23 mouse cellular contexts compared by ENCODE assay signal in the genomic region with DNA sequence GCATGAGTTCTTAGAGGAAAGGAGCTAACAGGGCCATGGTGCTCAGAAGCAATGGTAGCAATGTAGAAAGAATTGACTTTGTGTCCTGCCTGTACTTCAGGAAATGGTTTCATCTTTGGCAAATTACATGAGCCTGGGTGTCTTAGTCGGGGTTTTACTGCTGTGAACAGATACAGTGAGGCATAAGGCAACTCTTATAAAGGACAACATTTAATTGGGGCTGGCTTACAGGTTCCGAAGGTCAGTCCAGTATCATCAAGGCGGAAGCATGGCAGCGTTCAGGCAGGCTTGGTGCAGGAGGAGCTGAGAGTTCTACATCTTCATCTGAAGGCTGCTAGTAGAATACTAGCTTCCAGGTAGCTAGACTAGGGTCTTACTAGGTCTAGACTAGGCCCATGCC.
DNase-seq lines count a peak whose midpoint lies in the region; ATAC-seq lines count a peak whose summit lies in the region.
"Had no signal": no experiment of that assay in that cellular context is flagged by ENCODE, and none has a peak within 500 bp of the region (broad histone marks: within the 10 kb centered on the region; RNA-seq: fewer than 3 reads in every experiment).

No protein-coding gene starts in this region.

- no peak overlapping the region for H3K4me2 ChIP-seq in midbrain, embryonic 11.5 days
- no peak overlapping the region for H3K4me2 ChIP-seq in intestine, embryonic 16.5 days (ENCODE audit: low read depth, low read length)
- H3K4me2 ChIP-seq: embryonic facial prominence, embryonic 13.5 days; embryonic facial prominence, embryonic 15.5 days; forebrain, embryonic 12.5 days had no signal

- no peaks in the 10 kb centered on the region for H3K9me3 ChIP-seq in midbrain, embryonic 11.5 days (ENCODE audit: control insufficient read depth, low read length)
- H3K9me3 ChIP-seq in midbrain, embryonic 10.5 days (replicated peaks): no peaks in the 10 kb centered on the region
- H3K9me3 ChIP-seq in intestine, embryonic 16.5 days (ENCODE audit: control insufficient read depth, low read length): no peaks in the 10 kb centered on the region
- H3K9me3 ChIP-seq: embryonic facial prominence, embryonic 13.5 days; embryonic facial prominence, embryonic 15.5 days; forebrain, embryonic 10.5 days; forebrain, embryonic 12.5 days had no signal

- peak; percentile 10 for DNase-seq in midbrain, embryonic 11.5 days (ENCODE audit: low spot score, missing footprints)
- DNase-seq in midbrain, embryonic 10.5 days (ENCODE audit: low spot score): no peak
- DNase-seq in large intestine, adult 2 months (ENCODE audit: low read depth, low spot score): peak; percentile 33
- no peak for DNase-seq in spleen, postnatal 4 days (ENCODE audit: low spot score in 2 of 2)
- no peak for DNase-seq in layer of hippocampus, adult 18-20 months (ENCODE audit: low spot score in 2 of 2)
- DNase-seq in gastrocnemius, postnatal 25 days: no peak
- DNase-seq: adrenal gland, adult 2 months; adrenal gland, postnatal 10 days; adrenal gland, postnatal 25 days; cerebellum, adult 11 months; cerebellum, adult 18-20 months; cerebellum, adult 8-10 months; cerebellum, adult 9-11 months; cerebellum, postnatal 14 days; cerebellum, postnatal 36 days; embryo, embryonic 11 days had no signal

- ATAC-seq in midbrain, embryonic 11.5 days (ENCODE audit: low FRiP score): no peak
- peak; percentile 76 for ATAC-seq in intestine, embryonic 16.5 days
- ATAC-seq: forebrain, embryonic 14.5 days had no signal

- no peak overlapping the region for H3K27ac ChIP-seq in midbrain, embryonic 11.5 days (ENCODE audit: low read depth, low read length)
- H3K27ac ChIP-seq in midbrain, embryonic 10.5 days (replicated peaks): no peak overlapping the region
- no peak overlapping the region for H3K27ac ChIP-seq in intestine, embryonic 16.5 days (ENCODE audit: low read length)
- H3K27ac ChIP-seq: embryonic facial prominence, embryonic 13.5 days; embryonic facial prominence, embryonic 15.5 days; forebrain, embryonic 10.5 days; forebrain, embryonic 12.5 days had no signal

- H3K4me1 ChIP-seq in midbrain, embryonic 11.5 days (ENCODE audit: control insufficient read depth, insufficient read depth, low read length): no peaks in the 10 kb centered on the region
- no peaks in the 10 kb centered on the region for H3K4me1 ChIP-seq in midbrain, embryonic 10.5 days
- H3K4me1 ChIP-seq in intestine, embryonic 16.5 days (ENCODE audit: control insufficient read depth, insufficient read depth, low read length): peaks cover 3% of the 10 kb centered on the region
- H3K4me1 ChIP-seq: forebrain, embryonic 12.5 days had no signal

- H3K4me3 ChIP-seq in midbrain, embryonic 11.5 days (ENCODE audit: low read depth, low read length): no peak overlapping the region
- H3K4me3 ChIP-seq in midbrain, embryonic 10.5 days: no peak overlapping the region
- no peak overlapping the region for H3K4me3 ChIP-seq in intestine, embryonic 16.5 days (ENCODE audit: low read length)
- H3K4me3 ChIP-seq: embryonic facial prominence, embryonic 13.5 days; embryonic facial prominence, embryonic 15.5 days; erythroblast, embryonic 14.5 days; forebrain, embryonic 10.5 days; forebrain, embryonic 12.5 days had no signal

- H3K9ac ChIP-seq in midbrain, embryonic 11.5 days (ENCODE audit: low read length): no peak overlapping the region
- no peak overlapping the region for H3K9ac ChIP-seq in intestine, embryonic 16.5 days (ENCODE audit: low read depth, low read length)
- H3K9ac ChIP-seq: embryonic facial prominence, embryonic 13.5 days; embryonic facial prominence, embryonic 15.5 days; forebrain, embryonic 12.5 days had no signal

- WGBS in midbrain, embryonic 11.5 days: 93% methylated on average over 4 of the region's 4 CpGs
- WGBS in midbrain, embryonic 10.5 days: 93% methylated on average over 4 of the region's 4 CpGs
- WGBS in intestine, embryonic 16.5 days: 79% methylated on average over 4 of the region's 4 CpGs
- WGBS in large intestine, adult 2 months: 40% methylated on average over 4 of the region's 4 CpGs

- no peaks in the 10 kb centered on the region for H3K27me3 ChIP-seq in midbrain, embryonic 11.5 days (ENCODE audit: control insufficient read depth, insufficient read depth, low read length)
- no peaks in the 10 kb centered on the region for H3K27me3 ChIP-seq in midbrain, embryonic 10.5 days (ENCODE audit: low read depth, poor library complexity, severe bottlenecking)
- no peaks in the 10 kb centered on the region for H3K27me3 ChIP-seq in intestine, embryonic 16.5 days (replicated peaks; ENCODE audit: control insufficient read depth, insufficient read depth, low read length)
- H3K27me3 ChIP-seq: embryonic facial prominence, embryonic 13.5 days; embryonic facial prominence, embryonic 15.5 days; forebrain, embryonic 12.5 days had no signal

- no peaks in the 10 kb centered on the region for H3K36me3 ChIP-seq in midbrain, embryonic 11.5 days (ENCODE audit: control insufficient read depth, insufficient read depth, low read length)
- H3K36me3 ChIP-seq in midbrain, embryonic 10.5 days: no peaks in the 10 kb centered on the region
- H3K36me3 ChIP-seq in intestine, embryonic 16.5 days (ENCODE audit: control insufficient read depth, insufficient read depth, low read length): no peaks in the 10 kb centered on the region
- H3K36me3 ChIP-seq: embryonic facial prominence, embryonic 13.5 days; embryonic facial prominence, embryonic 15.5 days; forebrain, embryonic 10.5 days; forebrain, embryonic 12.5 days had no signal

Comparison
In these comparisons a context has a peak if more than half of its experiments do, and no peak if none do; other contexts are left out.
1. DNase-seq: peak in midbrain, embryonic 11.5 days (single experiment) and large intestine, adult 2 months (single experiment); none in midbrain, embryonic 10.5 days (single experiment), spleen, postnatal 4 days (0 of 2), layer of hippocampus, adult 18-20 months (0 of 2) and gastrocnemius, postnatal 25 days (single experiment).